Mouse (Mus musculus): ENCODE data around the gene Tmem131l. TPM values are rescaled to one million over a fixed set of nuclear protein-coding genes. Genes with fewer than 3 reads are reported as not detected.
A peak's percentile ranks its signal among the peaks of the same experiment; 100 is the strongest.

Tmem131l gene
- polyA plus RNA-seq, 1 experiment from 2014 or later, result 71.4 TPM

GRCm38 (mm10) chr3:83941921-83942320, 98.1 kb downstream of the Tmem131l start:
- Histone ChIP-seq H3K9ac (replicated peaks; ENCODE audit: low read depth, low read length) (no peak overlapping the region), H3K9me3 (ENCODE audit: control insufficient read depth, low read length) (no peaks in the 10 kb centered on the region), H3K27me3 (ENCODE audit: control insufficient read depth, insufficient read depth, low read length) (no peaks in the 10 kb centered on the region), H3K4me2 (ENCODE audit: low read depth, low read length) (no peak overlapping the region), H3K36me3 (ENCODE audit: control insufficient read depth, insufficient read depth, low read length) (peaks cover 22% of the 10 kb centered on the region; the same call in 1 of the 2 replicates), H3K4me3 (ENCODE audit: low read depth, low read length) (no peak overlapping the region), H3K27ac (ENCODE audit: low read depth, low read length) (no peak overlapping the region), H3K4me1 (ENCODE audit: control insufficient read depth, insufficient read depth, low read length) (no peaks in the 10 kb centered on the region)
- no peak for ATAC-seq (ENCODE audit: low read depth)
- 85% methylated on average over 4 of the region's 4 CpGs for WGBS

GRCm38 (mm10) chr3:83938871-83939270, 101.1 kb downstream of the Tmem131l start:
- H3K9ac ChIP-seq (replicated peaks; ENCODE audit: low read depth, low read length), result no peak overlapping the region
- no peaks in the 10 kb centered on the region for H3K9me3 ChIP-seq (ENCODE audit: control insufficient read depth, low read length)
- no peak overlapping the region for H3K27ac ChIP-seq (ENCODE audit: low read depth, low read length)
- no peak overlapping the region for H3K4me2 ChIP-seq (ENCODE audit: low read depth, low read length)
- H3K36me3 ChIP-seq (ENCODE audit: control insufficient read depth, insufficient read depth, low read length), result peaks cover 30% of the 10 kb centered on the region
- WGBS, result 29% methylated on average over 5 of the region's 5 CpGs
- no peaks in the 10 kb centered on the region for H3K4me1 ChIP-seq (ENCODE audit: control insufficient read depth, insufficient read depth, low read length)
- no peak overlapping the region for H3K4me3 ChIP-seq (ENCODE audit: low read depth, low read length)
- ATAC-seq (ENCODE audit: low read depth), result no peak
- no peaks in the 10 kb centered on the region for H3K27me3 ChIP-seq (ENCODE audit: control insufficient read depth, insufficient read depth, low read length)

- Histone ChIP-seq H3K4me1 (ENCODE audit: control insufficient read depth, insufficient read depth, low read length) (no peaks in the 10 kb centered on the region), H3K9me3 (ENCODE audit: control insufficient read depth, low read length) (no peaks in the 10 kb centered on the region), H3K36me3 (ENCODE audit: control insufficient read depth, insufficient read depth, low read length) (peaks cover 47% of the 10 kb centered on the region), H3K9ac (replicated peaks; ENCODE audit: low read depth, low read length) (no peak overlapping the region), H3K4me2 (ENCODE audit: low read depth, low read length) (no peak overlapping the region), H3K27ac (ENCODE audit: low read depth, low read length) (no peak overlapping the region), H3K4me3 (ENCODE audit: low read depth, low read length) (no peak overlapping the region), H3K27me3 (ENCODE audit: control insufficient read depth, insufficient read depth, low read length) (no peaks in the 10 kb centered on the region)
- 91% methylated on average over 10 of the region's 10 CpGs for WGBS
- no peak for ATAC-seq (ENCODE audit: low read depth)
Measured at GRCm38 (mm10) chr3:83934514-83934913, 105.5 kb downstream of the Tmem131l start.

GRCm38 (mm10) chr3:83915768-83916496, 124.0 kb downstream of the Tmem131l start:
- ATAC-seq (ENCODE audit: low read depth), result peak; percentile 62; the same call in 1 of the 2 replicates
- 78% methylated on average over 11 of the region's 11 CpGs for WGBS
- Histone ChIP-seq H3K4me2 (ENCODE audit: low read depth, low read length) (no peak overlapping the region), H3K9ac (replicated peaks; ENCODE audit: low read depth, low read length) (no peak overlapping the region), H3K27ac (ENCODE audit: low read depth, low read length) (no peak overlapping the region), H3K27me3 (ENCODE audit: control insufficient read depth, insufficient read depth, low read length) (no peaks in the 10 kb centered on the region), H3K9me3 (ENCODE audit: control insufficient read depth, low read length) (no peaks in the 10 kb centered on the region), H3K4me3 (ENCODE audit: low read depth, low read length) (no peak overlapping the region), H3K4me1 (ENCODE audit: control insufficient read depth, insufficient read depth, low read length) (no peaks in the 10 kb centered on the region), H3K36me3 (ENCODE audit: control insufficient read depth, insufficient read depth, low read length) (peaks cover 45% of the 10 kb centered on the region)

- Histone ChIP-seq H3K36me3 (ENCODE audit: control insufficient read depth, insufficient read depth, low read length) (peaks cover 44% of the 10 kb centered on the region), H3K27me3 (ENCODE audit: control insufficient read depth, insufficient read depth, low read length) (no peaks in the 10 kb centered on the region), H3K4me3 (ENCODE audit: low read depth, low read length) (no peak overlapping the region), H3K9ac (replicated peaks; ENCODE audit: low read depth, low read length) (no peak overlapping the region), H3K4me2 (ENCODE audit: low read depth, low read length) (no peak overlapping the region), H3K4me1 (ENCODE audit: control insufficient read depth, insufficient read depth, low read length) (no peaks in the 10 kb centered on the region), H3K9me3 (ENCODE audit: control insufficient read depth, low read length) (no peaks in the 10 kb centered on the region), H3K27ac (ENCODE audit: low read depth, low read length) (no peak overlapping the region)
- ATAC-seq (ENCODE audit: low read depth), result no peak
- 84% methylated on average over 3 of the region's 3 CpGs for WGBS
Measured at GRCm38 (mm10) chr3:83915102-83915501, 124.9 kb downstream of the Tmem131l start.

- Histone ChIP-seq H3K27me3 (ENCODE audit: control insufficient read depth, insufficient read depth, low read length) (no peaks in the 10 kb centered on the region), H3K9me3 (ENCODE audit: control insufficient read depth, low read length) (no peaks in the 10 kb centered on the region), H3K36me3 (ENCODE audit: control insufficient read depth, insufficient read depth, low read length) (peaks cover 44% of the 10 kb centered on the region), H3K4me3 (ENCODE audit: low read depth, low read length) (no peak overlapping the region), H3K9ac (replicated peaks; ENCODE audit: low read depth, low read length) (no peak overlapping the region), H3K27ac (ENCODE audit: low read depth, low read length) (no peak overlapping the region), H3K4me1 (ENCODE audit: control insufficient read depth, insufficient read depth, low read length) (no peaks in the 10 kb centered on the region), H3K4me2 (ENCODE audit: low read depth, low read length) (no peak overlapping the region)
- no peak for ATAC-seq (ENCODE audit: low read depth)
- WGBS, result 94% methylated on average over 5 of the region's 5 CpGs
Measured at GRCm38 (mm10) chr3:83910707-83911106, 129.3 kb downstream of the Tmem131l start.

GRCm38 (mm10) chr3:83906185-83906584, 133.8 kb downstream of the Tmem131l start:
- no peak overlapping the region for H3K4me3 ChIP-seq (ENCODE audit: low read depth, low read length)
- H3K9ac ChIP-seq (replicated peaks; ENCODE audit: low read depth, low read length), result no peak overlapping the region
- H3K36me3 ChIP-seq (ENCODE audit: control insufficient read depth, insufficient read depth, low read length), result peaks cover 72% of the 10 kb centered on the region
- no peak for ATAC-seq (ENCODE audit: low read depth)
- no peaks in the 10 kb centered on the region for H3K27me3 ChIP-seq (ENCODE audit: control insufficient read depth, insufficient read depth, low read length)
- 97% methylated on average over 9 of the region's 9 CpGs for WGBS
- H3K4me1 ChIP-seq (ENCODE audit: control insufficient read depth, insufficient read depth, low read length), result no peaks in the 10 kb centered on the region
- H3K9me3 ChIP-seq (ENCODE audit: control insufficient read depth, low read length), result no peaks in the 10 kb centered on the region
- no peak overlapping the region for H3K4me2 ChIP-seq (ENCODE audit: low read depth, low read length)
- H3K27ac ChIP-seq (ENCODE audit: low read depth, low read length), result no peak overlapping the region

GRCm38 (mm10) chr3:83905161-83905560, 134.8 kb downstream of the Tmem131l start:
- Histone ChIP-seq H3K27me3 (ENCODE audit: control insufficient read depth, insufficient read depth, low read length) (no peaks in the 10 kb centered on the region), H3K9ac (replicated peaks; ENCODE audit: low read depth, low read length) (no peak overlapping the region), H3K4me1 (ENCODE audit: control insufficient read depth, insufficient read depth, low read length) (no peaks in the 10 kb centered on the region), H3K27ac (ENCODE audit: low read depth, low read length) (no peak overlapping the region), H3K9me3 (ENCODE audit: control insufficient read depth, low read length) (no peaks in the 10 kb centered on the region), H3K4me3 (ENCODE audit: low read depth, low read length) (no peak overlapping the region), H3K36me3 (ENCODE audit: control insufficient read depth, insufficient read depth, low read length) (peaks cover 73% of the 10 kb centered on the region), H3K4me2 (ENCODE audit: low read depth, low read length) (no peak overlapping the region)
- WGBS, result 86% methylated on average over 6 of the region's 6 CpGs
- no peak for ATAC-seq (ENCODE audit: low read depth)

- H3K4me1 ChIP-seq (ENCODE audit: control insufficient read depth, insufficient read depth, low read length), result no peaks in the 10 kb centered on the region
- H3K4me3 ChIP-seq (ENCODE audit: low read depth, low read length), result no peak overlapping the region
- no peak overlapping the region for H3K4me2 ChIP-seq (ENCODE audit: low read depth, low read length)
- H3K9ac ChIP-seq (replicated peaks; ENCODE audit: low read depth, low read length), result no peak overlapping the region
- no peaks in the 10 kb centered on the region for H3K9me3 ChIP-seq (ENCODE audit: control insufficient read depth, low read length)
- peaks cover 71% of the 10 kb centered on the region for H3K36me3 ChIP-seq (ENCODE audit: control insufficient read depth, insufficient read depth, low read length)
- no peak overlapping the region for H3K27ac ChIP-seq (ENCODE audit: low read depth, low read length)
- 82% methylated on average over 14 of the region's 14 CpGs for WGBS
- ATAC-seq (ENCODE audit: low read depth), result no peak
- no peaks in the 10 kb centered on the region for H3K27me3 ChIP-seq (ENCODE audit: control insufficient read depth, insufficient read depth, low read length)
Measured at GRCm38 (mm10) chr3:83904176-83904958, 135.6 kb downstream of the Tmem131l start.

Data from neural tube, embryonic 14.5 days (tissue).